Mouse (Mus musculus) liver, embryonic 14.5 days (tissue): Measurements from ENCODE around the gene B4galt2.

Experiments
- CTCF ChIP-seq: IDR thresholded peaks from 2 replicates; pipeline ENCODE4 v1.5.1; 2016; ENCODE audit warnings: antibody characterized with exemption, low read depth, control low read depth
- EP300 ChIP-seq: IDR thresholded peaks from 2 replicates; pipeline ENCODE4 v1.6.1; 2016; ENCODE audit warnings: antibody characterized with exemption, low read depth

DNA sequence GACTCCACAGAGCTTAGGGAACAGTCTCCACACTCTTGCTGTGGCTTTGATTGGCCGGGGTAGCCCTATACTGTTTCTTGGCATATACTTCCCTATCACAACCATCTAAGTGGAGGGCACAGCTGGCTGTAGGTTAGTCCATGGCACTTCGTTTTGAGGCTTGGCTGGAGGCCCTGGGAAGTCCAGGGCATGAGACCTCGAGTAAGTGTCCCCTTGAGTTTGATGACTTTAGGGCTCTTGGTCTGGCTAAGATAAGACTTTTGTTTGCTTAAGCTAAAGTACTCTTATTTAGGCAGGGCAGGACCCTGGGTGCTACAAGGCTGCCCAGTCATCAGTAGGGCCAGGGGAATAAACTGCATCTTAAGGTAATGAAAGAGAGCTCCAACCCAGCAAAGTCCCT is 14.8 kb upstream of the B4galt2 start:
- TF ChIP-seq EP300, result no peak
- TF ChIP-seq CTCF, result no peak
